8 mouse cellular contexts compared by ENCODE assay signal in the genomic region with DNA sequence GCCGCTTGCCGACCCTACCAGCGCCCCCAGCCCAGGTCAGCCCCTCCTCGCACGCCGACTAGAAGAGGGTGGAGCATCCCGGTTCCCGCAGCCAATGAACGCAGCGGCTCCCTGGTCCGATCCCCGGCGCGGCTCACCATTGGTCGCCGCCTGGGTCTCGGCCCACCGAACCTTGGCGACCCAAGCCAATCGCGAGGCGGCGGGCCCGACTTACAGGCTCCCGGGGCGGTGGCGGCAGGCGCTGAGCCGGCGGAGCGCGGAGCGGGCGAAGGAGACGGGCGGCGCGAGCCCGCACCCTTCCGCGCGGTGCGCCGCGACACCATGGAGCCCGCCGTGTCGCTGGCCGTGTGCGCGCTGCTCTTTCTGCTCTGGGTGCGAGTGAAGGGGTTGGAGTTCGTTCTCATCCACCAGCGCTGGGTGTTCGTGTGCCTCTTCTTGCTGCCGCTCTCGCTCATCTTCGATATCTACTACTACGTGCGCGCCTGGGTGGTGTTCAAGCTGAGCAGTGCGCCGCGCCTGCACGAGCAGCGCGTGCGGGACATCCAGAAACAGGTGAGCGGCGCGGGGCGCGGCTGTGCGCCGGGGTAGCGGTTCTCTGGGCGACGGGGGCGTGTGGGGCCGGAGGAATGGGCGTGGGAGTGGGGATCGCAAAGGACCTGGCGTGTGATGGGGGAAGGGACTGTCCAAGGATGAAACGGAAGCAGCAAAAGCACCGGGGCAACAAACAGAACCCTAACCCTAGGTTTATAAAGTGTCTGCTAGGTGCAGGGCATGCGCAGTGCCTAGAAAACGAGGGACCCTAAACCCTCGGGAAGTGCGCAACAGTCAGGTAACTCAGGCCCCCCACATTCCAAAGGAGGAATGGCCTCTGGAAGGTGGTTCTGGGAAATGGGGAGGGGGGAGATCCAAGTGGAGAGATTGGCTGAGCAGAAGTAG. TPM values are rescaled to one million over a fixed set of nuclear protein-coding genes. Genes with fewer than 3 reads are reported as not detected.
DNase-seq lines count a peak whose midpoint lies in the region; ATAC-seq and TF ChIP-seq lines count a peak whose summit lies in the region.

A gene (plus strand): TSS at position 193 of the 936 bp plus-strand sequence.

- H3K27ac ChIP-seq in cortical plate, adult 2 months (ENCODE audit: insufficient read depth, low read length): peak within 1 kb of the TSS; percentile 58; the same call in 1 of the 2 replicates

- DNase-seq in gastrocnemius, postnatal 10 days: peak; percentile 94
- peak; percentile 93 for DNase-seq in induced T-regulatory cell, adult 2 months (ENCODE audit: low read depth)
- peak; percentile 84 to 95 for DNase-seq in left cerebral cortex, adult 9 months (ENCODE audit: low spot score in 2 of 2)
- DNase-seq in right cerebral cortex, postnatal 14 days: peak; percentile 96
- peak; percentile 81 to 91 for DNase-seq in urinary bladder, postnatal 36 days (ENCODE audit: low spot score in 2 of 2)

- no peaks in the 10 kb centered on the region; the same call in 1 of the 2 replicates for H3K4me1 ChIP-seq in cortical plate, adult 2 months (ENCODE audit: control insufficient read depth, insufficient read depth, low read length)

- no peak for TF ChIP-seq CTCF in cortical plate, adult 2 months (IDR thresholded peaks at IDR 0.05; ENCODE audit: extremely low read depth, insufficient read depth, low read length)

- ATAC-seq in activated CD4-positive, CD25-positive, alpha-beta regulatory T cell, adult 4 months: peak; percentile 96
- ATAC-seq in megakaryocyte progenitor cell, adult 5-6 weeks (replicated peaks; ENCODE audit: poor library complexity): peak; percentile 85

- H3K4me3 ChIP-seq in cortical plate, adult 2 months (ENCODE audit: insufficient read depth, low read length): peak within 1 kb of the TSS; percentile 96

- TF ChIP-seq POLR2A in cortical plate, adult 2 months (IDR thresholded peaks at IDR 0.05; ENCODE audit: extremely low read depth, insufficient read depth, low read length): peak; percentile 62; the same call in 1 of the 2 replicates

RNA-seq across cellular contexts. Expression of the gene that starts here (rescaled TPM):
- 1 to 10 TPM; 4.5 to 7.7 TPM for polyA plus RNA-seq in activated CD4-positive, CD25-positive, alpha-beta regulatory T cell, adult 4 months (2017; shearing (Covaris generic))
- 95.3 and 97.6 TPM in 2 replicates for polyA plus RNA-seq in cortical plate, adult 2 months (2012; rRNA removed)
- 10 to 100 TPM; 15.1 to 16.9 TPM for total RNA-seq in gastrocnemius, postnatal 10 days (2021)
- 15.9 and 17.4 TPM in 2 replicates for total RNA-seq in megakaryocyte progenitor cell, adult 5-6 weeks (2015)
- total RNA-seq in megakaryocyte progenitor cell, adult 5-6 weeks (2017): 9.8 and 11.0 TPM in 2 replicates

Comparison
In these comparisons a context has a peak if more than half of its experiments do, and no peak if none do; other contexts are left out.
1. Peak in every context shown above with its lines: DNase-seq, ATAC-seq, H3K4me3 ChIP-seq and H3K27ac ChIP-seq.
2. RNA of the gene that starts here (polyA plus RNA-seq): 95.3 to 97.6 TPM in cortical plate, adult 2 months; 4.5 to 7.7 TPM in activated CD4-positive, CD25-positive, alpha-beta regulatory T cell, adult 4 months; every median in the first group is over 10 times any median in the second.